Mouse (Mus musculus) A20 (cell line): ENCODE results near the gene Efemp2.

ENCODE experiments used
- DNase-seq: peaks from one replicate; pipeline ENCODE4 v3.0.0-alpha.2; 2011; ENCODE audit warnings: low read depth, low spot score

Gene Efemp2

DNA sequence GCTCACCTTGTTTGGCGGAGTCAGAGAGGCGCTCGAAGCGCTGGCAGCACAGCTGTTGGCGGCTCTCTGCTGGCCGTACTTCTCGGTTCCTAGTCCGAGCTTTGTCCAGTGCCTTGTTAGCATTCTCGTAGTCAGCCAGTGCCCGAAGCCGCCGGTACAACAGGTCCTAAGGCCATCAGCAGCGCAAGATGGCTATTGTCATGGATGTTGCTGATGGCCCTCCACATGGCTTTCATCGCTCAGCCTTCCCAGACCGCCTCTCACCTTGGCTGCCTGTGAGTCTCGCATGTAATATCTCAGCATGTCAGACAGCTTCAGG is 22.3 kb downstream of the Efemp2 start:
- no peak for DNase-seq

DNA sequence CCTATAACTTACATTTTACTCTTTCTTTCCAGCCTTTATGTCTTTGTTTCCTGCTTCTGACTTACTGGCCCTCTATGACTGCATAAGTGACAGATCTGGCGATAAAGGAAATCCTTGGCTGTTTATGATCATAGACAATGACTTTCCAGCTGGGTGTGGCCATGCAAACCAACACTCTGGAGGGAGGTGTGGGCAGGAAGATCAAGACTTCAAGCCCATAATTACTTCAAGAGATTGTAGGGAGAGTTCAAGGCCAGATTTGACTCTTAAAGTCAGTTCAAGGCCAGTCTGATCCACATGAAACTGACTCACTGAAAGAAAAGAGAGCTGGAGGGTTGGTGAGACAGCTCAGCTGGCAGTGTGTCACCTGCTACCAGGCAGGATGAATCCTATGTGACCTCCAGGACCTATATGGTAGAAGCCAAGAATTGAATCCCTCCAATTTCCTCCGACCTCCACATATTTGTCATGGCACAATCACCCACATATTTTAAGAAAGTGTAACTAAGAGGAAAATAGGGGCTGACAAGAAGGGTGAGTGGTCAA is 26.6 kb downstream of the Efemp2 start:
- no peak for DNase-seq

DNA sequence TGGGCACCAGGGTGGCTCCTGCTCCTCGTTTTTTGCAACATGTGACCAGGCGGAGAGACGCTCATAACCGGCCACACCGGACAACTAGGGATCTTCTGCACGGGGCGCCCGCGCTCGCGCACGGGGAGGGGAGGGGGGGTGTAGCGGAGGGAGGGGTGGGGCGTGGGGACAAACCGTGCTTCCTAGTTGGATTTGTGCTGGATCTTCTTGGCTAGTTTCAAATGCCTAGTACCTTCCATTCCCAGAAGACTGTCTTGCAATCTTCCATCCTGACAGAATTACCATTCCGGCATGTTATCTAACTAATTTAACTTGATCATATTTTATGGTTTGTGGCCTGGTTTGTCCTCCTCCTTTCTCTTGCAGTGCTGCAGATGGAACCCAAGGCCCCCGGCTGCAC is 29.9 kb downstream of the Efemp2 start, which contains the start of gene 1700020D05Rik:
1700020D05Rik (minus strand) TSS at position 101 of the 400 bp plus-strand sequence.
- DNase-seq, result no peak

DNA sequence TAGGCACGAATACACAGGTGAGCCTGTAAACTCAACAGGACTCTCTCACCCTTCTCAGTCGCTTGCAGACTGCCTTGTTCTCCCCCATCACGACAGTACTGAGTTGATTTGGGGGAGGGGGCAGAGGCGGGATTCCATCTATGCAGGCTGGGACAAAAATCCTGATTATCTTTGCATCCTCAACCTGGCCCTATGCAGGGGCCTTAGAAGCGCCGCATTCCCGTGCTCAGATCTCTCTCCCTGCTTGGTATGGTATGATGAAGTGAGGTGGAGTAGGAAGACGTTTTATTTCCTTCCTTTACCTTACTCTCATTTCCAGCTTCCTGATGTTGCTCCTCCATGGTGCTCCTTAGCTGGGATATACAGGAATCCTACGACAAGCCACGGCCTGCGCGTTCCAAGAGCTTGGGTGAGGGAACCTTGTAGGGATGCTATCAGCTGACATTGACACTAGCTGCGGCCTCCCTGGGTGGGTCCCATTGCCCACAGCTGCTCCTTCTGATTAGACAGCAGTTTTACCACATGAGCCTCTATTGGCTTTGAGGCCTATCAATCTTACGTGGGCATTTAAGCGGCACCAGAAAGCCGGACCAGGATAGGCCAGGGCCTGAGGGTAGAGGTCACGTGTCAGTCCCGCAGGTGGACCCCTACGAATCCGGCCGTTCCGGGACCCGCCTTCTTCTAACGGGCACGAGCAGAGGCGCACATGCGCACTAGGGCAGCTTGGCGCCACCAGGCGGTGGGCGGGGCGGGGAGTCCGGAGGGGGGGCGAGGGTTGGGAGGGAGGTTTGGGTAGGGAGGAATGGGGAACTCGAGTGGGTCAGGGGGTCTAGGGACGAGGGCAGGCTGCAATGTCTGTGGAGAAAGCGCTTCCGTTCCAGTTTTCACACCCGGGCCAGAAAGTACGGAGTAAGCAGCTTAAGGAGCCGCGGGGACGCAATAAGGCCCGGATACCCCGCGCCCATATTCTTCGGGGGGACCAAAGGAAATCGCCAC is 36.6 kb downstream of the Efemp2 start, which contains the start of gene Snx32:
Snx32 (minus strand) TSS at position 508 of the 996 bp plus-strand sequence.
- peak; percentile 99 for DNase-seq

DNA sequence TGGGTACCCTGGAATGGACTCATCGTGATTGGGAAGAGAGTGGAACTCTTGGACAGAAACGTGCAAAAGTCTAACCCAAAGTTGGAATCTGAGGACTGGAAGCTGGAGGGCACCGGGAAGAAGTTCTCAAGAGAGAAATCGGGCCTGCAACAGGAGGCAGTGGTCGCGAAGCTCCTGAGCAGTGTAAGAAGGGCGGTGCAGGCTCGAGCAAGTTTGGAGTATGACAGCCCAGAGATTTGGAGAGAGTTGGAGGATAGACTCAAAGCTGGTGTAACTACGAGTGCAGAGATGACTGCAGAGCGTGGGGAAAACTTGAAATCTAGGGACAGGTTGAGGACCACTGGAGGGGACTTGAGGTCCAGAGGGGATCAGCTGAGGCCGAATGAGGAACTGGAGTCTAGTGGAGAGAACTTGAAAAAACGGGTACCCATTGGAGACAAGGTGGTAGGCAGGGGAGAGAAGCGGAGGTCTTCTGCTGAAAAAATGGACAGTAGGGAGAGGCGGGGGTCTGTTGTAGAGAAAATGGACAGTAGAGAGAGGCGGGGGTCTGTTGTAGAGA is 37.4 kb downstream of the Efemp2 start:
- DNase-seq, result no peak

DNA sequence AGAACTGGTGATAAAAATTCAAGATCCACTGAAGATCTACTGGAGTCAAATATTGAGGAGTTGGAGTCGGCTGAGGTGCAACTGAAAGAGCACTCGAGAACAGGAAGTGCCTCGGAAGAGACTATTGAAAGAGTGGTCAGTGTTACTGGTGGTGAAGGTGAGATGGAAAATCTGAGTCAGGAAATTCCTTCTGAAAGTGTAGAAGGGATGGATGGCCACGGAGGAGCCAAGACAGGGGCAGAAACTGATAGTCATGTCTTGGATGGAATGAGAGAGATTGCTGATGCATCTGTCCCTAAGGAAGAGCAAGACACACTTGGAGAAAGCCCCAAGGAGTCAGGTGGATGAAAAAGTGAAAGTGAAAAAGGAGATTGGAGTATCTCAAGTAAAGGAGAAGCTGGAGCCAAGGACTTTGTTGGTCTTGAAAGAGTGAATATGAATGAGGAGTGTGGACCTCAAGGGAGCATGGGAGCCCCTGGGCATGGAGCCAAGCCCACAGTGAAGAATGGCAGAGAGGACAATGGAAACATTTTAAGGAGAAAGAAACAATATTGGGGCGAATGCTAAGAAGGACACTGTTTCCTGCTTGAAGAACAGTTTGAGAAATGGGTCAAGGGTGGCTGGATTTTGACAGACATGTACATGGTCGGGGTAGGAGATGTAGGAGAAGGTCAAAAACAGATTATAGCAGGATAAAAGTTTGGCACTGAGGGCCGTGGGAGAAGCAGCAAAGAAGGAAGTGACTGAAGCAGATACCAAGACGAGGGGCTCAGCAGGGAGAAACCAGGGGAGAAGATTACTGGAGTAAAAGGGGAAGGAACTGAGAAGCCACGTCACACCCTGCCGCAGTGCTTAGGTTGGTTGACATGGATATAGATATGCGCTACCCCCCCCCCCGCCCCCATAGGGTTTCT is 38.6 kb downstream of the Efemp2 start:
- DNase-seq, result peak; percentile 71

DNA sequence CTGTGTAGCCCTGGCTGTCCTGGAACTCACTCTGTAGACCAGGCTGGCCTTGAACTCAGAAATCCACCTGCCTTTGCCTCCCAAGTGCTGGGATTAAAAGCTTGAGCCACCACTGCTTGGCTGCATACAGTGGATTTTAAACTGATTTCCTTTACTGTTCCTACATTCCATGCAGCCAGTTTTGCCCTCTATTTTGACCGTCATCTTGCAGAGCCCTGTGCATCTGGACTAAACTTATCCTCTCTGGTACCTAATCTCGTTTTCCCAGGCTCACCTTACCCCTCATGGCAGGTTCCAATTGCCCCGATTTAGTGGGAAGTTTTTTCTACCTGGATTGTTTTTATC is 39.2 kb downstream of the Efemp2 start:
- DNase-seq, result no peak

DNA sequence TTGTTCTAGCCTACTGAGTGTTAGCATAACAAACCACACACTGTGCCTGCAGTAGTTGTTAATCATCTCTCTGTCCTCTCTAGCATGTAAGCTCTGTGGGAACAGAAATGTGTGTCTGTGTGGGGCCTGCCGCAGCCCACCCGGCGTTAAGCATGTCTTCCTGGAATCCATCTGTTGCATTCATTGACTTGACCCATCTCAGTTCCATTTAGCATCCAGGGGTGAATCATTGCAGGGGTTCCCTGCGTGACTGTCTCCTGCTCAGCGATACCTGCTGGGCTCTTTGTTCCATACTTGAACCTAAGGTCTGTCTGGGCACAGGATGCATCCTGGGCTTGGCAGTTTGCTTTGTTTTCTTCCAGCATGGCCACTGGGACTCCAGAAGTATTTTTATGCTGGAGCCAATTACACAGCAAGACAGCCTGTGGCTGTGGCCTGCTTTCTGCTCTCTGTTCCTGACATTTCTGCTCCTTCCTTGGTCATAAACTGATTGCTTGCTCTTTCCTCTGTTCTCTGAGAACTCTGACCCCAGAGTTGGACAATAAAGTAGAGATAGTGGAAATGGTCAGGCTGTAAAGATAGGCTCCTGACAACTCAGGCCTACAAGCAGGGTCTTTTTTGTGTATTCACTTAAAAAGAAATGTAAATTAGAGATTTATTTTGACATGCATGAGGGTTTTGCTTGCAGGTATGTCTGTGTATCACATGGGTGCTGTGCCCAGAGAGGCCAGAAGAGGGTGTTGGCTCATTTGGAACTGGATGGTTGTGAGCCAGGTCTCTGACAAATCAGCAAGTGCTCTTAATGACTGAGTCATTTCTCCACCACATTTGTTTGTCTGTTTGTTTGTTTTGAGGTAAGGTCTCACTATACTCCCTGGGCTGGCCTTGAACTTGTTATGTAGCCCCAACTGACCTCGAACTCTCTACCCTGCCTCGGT is 42.4 kb downstream of the Efemp2 start:
- peak; percentile 54 for DNase-seq

DNA sequence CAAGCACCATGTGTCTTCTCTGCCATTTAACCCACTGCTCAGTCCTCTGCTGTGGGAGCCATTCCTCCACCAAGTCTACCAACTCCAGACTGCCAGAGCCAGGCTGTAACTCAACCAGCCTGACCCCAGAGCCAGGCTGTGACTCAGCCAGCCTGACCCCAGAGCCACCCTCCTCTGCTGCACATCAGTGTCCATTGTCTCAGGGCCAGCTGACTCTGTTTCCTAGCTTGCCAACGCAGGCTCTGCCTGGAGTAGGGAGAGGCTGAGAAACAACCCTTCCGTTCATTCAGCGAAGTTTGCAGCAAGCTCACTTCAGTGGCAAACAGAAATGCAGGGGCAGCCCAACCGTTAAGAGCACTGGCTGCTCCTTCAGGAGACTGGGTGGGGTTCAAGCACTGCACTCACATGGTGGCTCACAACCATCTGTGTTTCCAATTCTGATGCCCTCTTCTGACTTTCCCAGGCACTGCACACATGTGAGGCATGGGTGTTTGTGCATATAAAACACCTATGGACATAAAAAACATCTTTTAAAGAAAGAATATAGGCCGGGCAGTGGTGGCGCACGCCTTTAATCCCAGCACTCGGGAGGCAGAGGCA is 43.3 kb downstream of the Efemp2 start:
- no peak for DNase-seq

DNA sequence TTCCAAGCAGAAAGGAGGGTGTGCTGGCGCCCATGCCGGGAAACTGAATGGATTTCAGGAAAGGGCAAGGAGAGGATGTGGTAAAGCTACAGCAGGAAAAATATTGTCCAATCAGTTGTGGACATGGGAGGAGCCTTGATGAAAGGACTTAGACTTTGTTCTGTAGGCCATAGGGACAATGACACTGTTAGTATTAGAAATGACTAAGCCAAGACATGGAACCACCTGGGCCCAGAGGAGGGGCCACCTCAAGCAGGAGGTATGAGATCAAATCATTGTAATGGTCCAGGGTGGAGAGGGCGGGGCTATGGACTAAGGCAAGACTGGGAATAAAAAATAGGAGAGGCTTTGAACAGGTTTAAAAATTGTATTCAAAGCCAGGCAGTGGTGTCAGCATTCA is 45.0 kb downstream of the Efemp2 start:
- DNase-seq, result no peak

DNA sequence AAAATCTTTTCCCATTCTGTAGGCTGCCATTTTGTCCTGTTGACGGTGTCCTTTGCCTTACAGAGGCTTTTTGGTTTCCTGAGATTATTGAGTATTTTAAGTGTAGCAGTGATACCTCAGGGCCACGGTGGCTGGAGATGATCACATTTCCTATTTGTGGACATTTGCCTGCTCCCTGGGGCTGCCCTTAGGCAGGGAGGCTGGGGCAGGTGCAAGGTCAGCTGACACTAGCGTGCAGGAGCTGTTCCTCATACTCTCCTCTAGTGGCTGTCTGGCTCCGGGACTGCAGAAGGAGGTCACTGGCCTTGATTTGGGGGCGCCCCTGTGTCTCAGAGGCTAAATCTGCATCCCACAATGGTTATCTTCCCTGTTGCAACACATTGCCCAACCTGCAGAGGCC is 51.5 kb downstream of the Efemp2 start:
- peak; percentile 70 for DNase-seq

DNA sequence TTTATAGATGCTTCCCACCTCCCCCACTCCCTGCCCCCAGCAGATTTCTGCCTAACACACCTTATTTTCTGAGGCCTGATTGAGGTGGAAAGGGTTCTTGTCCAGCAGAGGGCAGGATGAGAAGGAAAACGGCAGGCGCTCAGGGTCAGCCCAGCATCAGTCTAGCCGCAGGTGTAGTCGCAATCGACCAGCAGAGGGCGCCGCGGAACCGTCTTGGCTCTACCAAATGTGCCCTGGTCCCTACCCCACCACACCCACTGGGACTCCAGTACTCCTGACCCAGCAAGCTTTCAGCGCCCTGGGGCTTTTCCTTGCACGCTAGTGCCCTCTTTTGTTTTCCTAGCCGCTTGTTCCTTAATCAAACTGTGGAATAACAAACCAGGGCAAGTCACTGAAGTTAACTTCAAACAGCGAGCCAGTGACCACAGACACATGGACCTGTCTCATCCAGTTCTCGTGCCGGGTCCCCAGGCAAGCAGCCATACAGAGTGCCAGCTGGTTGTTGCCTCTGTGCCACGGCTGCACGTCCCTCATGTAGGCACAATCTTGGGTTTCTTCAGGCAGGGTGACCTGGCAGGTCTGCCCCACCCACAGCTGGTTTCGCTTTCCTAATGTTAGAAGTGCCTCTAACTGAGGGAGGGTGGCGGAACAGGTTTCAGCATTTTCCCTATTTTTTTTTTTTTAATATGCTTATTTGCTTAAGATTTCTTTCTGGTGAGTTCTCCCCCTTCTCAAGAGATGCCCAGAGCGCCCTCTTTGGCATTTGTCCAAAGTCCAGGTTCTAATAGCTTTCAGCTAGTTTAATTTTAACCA is 55.8 kb downstream of the Efemp2 start:
- DNase-seq, result peak; percentile 95

DNA sequence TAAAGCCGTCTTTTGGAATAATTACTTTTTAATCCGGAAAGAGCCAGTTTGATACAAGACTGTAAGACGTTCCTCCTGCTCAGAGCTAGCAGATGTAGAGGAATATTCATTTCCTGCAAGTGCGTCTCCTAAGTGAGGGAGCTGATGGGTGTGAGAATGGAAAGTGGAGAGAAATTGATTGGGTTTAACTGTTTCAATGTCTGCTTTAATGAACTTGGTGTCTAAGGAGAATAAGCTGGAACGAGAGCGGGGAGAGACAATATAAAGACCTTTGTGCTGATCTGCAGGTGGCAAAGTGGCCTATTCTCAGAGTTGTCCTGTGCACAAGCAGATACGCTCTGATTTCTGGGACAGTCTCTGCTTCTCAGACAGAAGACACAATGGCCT is 56.4 kb downstream of the Efemp2 start:
- no peak for DNase-seq
